Mouse (Mus musculus): ENCODE results near the gene Cyp4f18. TPM values are rescaled to one million over a fixed set of nuclear protein-coding genes. Genes with fewer than 3 reads are reported as not detected.
"Not testable (repeated sequence)": the region's sequence is repeated elsewhere in the genome, so short reads cannot be mapped to it uniquely, and the experiment has no call there.

Gene Cyp4f18
- polyA plus RNA-seq, 1 experiment from 2014 or later: 0.66 TPM

DNA sequence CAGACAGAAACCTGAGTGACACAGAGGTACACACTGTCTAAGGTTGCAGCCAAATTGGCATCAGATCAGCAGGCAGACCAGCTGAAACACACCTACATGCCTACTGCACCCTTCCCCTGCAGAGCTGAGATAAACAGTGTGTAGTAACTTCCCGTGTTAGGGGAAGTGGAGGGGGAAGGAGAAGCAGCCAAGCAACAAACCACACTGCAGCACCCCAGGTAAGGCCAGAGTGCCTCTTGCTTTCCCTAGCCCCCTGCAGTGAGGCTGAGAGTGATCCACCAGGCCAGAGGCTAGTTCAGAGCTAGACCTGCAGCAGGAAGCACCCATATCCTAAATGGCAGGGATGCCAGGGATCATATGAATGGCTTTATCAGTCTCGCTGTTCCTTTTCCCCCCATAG lies 7.9 kb upstream of the Cyp4f18 start:
- not testable (repeated sequence) for H3K4me2 ChIP-seq (ENCODE audit: low read depth, low read length); ATAC-seq (ENCODE audit: low read depth)
- 67% methylated on average over 2 of the region's 2 CpGs for WGBS

DNA sequence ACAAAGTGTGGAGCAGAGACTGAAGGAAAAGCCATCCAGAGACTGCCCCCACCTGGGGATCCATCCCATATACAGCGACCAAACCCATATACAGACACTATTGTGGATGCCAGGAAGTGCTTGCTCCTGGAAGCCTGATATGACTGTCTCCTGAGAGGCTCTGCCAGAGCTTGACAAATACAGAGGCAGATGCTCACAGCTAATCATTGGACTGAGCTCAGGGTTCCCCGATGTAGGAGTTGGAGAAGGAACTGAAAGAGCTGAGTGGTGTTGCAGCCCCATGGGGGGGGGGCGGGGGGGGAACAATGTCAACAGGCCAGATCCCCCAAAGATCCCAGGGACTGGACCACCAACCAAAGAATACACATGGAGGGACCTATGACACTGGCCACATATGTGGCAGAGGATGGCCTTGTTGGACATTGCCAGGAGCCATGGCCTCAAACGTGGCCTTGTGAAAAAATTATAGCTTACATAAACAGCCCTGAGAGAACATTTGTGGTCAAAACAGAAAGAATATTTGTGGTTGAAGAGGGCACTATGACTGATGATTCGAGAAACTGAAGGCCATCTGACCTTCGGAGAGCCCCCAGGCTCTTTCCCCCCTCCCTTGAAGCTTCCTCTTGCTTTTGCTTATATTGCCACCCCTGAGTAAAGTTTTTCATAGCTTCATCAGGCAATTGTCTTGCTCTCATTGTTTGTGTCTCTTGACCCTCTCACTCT lies 4.2 kb upstream of the Cyp4f18 start:
- H3K36me3 ChIP-seq (ENCODE audit: control insufficient read depth, insufficient read depth, low read length); H3K4me1 ChIP-seq (ENCODE audit: control insufficient read depth, insufficient read depth, low read length); H3K4me3 ChIP-seq (ENCODE audit: low read depth, low read length); H3K9me3 ChIP-seq (ENCODE audit: control insufficient read depth, low read length); ATAC-seq (ENCODE audit: low read depth); H3K9ac ChIP-seq (replicated peaks; ENCODE audit: low read depth, low read length); H3K27me3 ChIP-seq (ENCODE audit: control insufficient read depth, insufficient read depth, low read length); H3K4me2 ChIP-seq (ENCODE audit: low read depth, low read length); H3K27ac ChIP-seq (ENCODE audit: low read depth, low read length): not testable (repeated sequence)
- WGBS: 70% methylated on average over 5 of the region's 6 CpGs

More for the DNA sequence above, 7.9 kb upstream of the Cyp4f18 start:
- H3K4me1 ChIP-seq (ENCODE audit: control insufficient read depth, insufficient read depth, low read length); H3K27ac ChIP-seq (ENCODE audit: low read depth, low read length); H3K4me3 ChIP-seq (ENCODE audit: low read depth, low read length); H3K36me3 ChIP-seq (ENCODE audit: control insufficient read depth, insufficient read depth, low read length); H3K27me3 ChIP-seq (ENCODE audit: control insufficient read depth, insufficient read depth, low read length); H3K9me3 ChIP-seq (ENCODE audit: control insufficient read depth, low read length); H3K9ac ChIP-seq (replicated peaks; ENCODE audit: low read depth, low read length): not testable (repeated sequence)

DNA sequence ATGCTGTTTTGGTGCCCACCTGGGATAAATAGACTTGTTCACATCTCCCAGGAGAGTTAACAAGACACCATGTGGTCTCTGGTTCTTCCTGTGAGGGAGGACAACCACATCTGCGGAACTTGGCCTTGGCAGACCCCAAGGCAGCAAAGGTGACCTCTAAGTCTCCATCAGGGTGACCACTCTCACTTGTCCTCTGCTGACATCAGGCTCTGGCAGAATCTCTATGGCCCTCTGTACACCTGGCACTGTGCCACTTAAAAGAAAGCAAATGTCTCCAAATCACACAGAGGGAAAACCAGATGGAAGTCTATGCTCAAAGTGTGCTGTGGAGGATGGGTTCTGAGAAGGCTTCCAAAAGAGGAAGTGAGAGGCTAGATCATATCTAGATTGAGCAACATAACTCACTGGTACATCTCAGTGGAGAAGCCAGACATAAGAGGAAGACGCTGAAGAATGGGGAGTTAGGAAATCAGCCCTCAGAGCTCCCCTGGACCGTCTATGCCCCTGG lies 1.2 kb downstream of the Cyp4f18 start:
- no peaks in the 10 kb centered on the region for H3K9me3 ChIP-seq (ENCODE audit: control insufficient read depth, low read length)
- WGBS: 76% methylated on average over 3 of the region's 3 CpGs
- no peak overlapping the region for H3K4me2 ChIP-seq (ENCODE audit: low read depth, low read length)
- H3K27ac ChIP-seq (ENCODE audit: low read depth, low read length): no peak overlapping the region
- H3K4me1 ChIP-seq (ENCODE audit: control insufficient read depth, insufficient read depth, low read length): no peaks in the 10 kb centered on the region
- ATAC-seq (ENCODE audit: low read depth): no peak
- H3K36me3 ChIP-seq (ENCODE audit: control insufficient read depth, insufficient read depth, low read length): no peaks in the 10 kb centered on the region
- H3K4me3 ChIP-seq (ENCODE audit: low read depth, low read length): no peak overlapping the region
- no peak overlapping the region for H3K9ac ChIP-seq (replicated peaks; ENCODE audit: low read depth, low read length)
- no peaks in the 10 kb centered on the region for H3K27me3 ChIP-seq (ENCODE audit: control insufficient read depth, insufficient read depth, low read length)

DNA sequence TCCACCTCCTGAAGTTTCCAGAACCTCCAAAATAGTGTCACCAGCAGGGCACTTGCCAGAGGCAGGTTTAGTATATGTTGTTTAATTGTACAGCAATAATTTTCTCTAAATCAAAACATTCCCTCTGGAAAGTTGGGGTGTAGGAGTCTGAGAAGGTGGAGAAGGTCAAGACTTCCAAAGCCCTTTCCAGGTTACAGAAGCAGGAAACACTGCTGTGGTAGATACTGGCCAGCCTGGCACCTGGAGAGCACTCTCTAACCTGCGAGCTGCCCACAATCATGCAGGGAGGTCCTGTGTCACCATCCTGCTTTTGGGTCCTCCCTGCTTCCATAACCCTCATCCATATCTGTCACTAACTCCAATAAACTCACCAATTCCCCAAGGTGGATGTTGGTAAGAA lies 2.7 kb downstream of the Cyp4f18 start:
- H3K27me3 ChIP-seq (ENCODE audit: control insufficient read depth, insufficient read depth, low read length): no peaks in the 10 kb centered on the region
- no peaks in the 10 kb centered on the region for H3K36me3 ChIP-seq (ENCODE audit: control insufficient read depth, insufficient read depth, low read length)
- no peaks in the 10 kb centered on the region for H3K4me1 ChIP-seq (ENCODE audit: control insufficient read depth, insufficient read depth, low read length)
- H3K27ac ChIP-seq (ENCODE audit: low read depth, low read length): no peak overlapping the region
- H3K9ac ChIP-seq (replicated peaks; ENCODE audit: low read depth, low read length): no peak overlapping the region
- WGBS: 67% methylated on average over 1 of the region's 1 CpGs
- no peaks in the 10 kb centered on the region for H3K9me3 ChIP-seq (ENCODE audit: control insufficient read depth, low read length)
- ATAC-seq (ENCODE audit: low read depth): no peak
- no peak overlapping the region for H3K4me3 ChIP-seq (ENCODE audit: low read depth, low read length)
- no peak overlapping the region for H3K4me2 ChIP-seq (ENCODE audit: low read depth, low read length)

DNA sequence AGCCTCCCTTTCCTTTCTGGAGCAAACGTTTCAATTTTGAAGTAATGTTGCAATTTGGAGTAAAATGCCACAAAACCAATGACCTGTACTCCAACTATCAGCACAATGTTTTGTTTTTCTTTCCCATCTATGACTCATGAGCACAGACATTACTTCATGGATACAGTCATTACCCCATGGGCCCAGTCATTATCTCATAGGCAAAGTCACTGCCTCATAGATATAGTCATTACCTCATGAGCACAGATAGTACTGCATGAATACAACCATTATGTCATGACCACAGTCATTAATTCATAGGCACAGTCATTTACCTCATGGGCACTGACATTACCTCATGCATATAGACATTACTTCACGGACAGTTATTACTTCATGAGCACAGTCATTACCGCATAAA lies 3.5 kb downstream of the Cyp4f18 start:
- 91% methylated on average over 3 of the region's 3 CpGs for WGBS
- Histone ChIP-seq H3K4me1 (ENCODE audit: control insufficient read depth, insufficient read depth, low read length) (no peaks in the 10 kb centered on the region), H3K27me3 (ENCODE audit: control insufficient read depth, insufficient read depth, low read length) (no peaks in the 10 kb centered on the region), H3K36me3 (ENCODE audit: control insufficient read depth, insufficient read depth, low read length) (no peaks in the 10 kb centered on the region), H3K9ac (replicated peaks; ENCODE audit: low read depth, low read length) (no peak overlapping the region), H3K27ac (ENCODE audit: low read depth, low read length) (no peak overlapping the region), H3K9me3 (ENCODE audit: control insufficient read depth, low read length) (no peaks in the 10 kb centered on the region), H3K4me3 (ENCODE audit: low read depth, low read length) (no peak overlapping the region), H3K4me2 (ENCODE audit: low read depth, low read length) (no peak overlapping the region)
- no peak for ATAC-seq (ENCODE audit: low read depth)

DNA sequence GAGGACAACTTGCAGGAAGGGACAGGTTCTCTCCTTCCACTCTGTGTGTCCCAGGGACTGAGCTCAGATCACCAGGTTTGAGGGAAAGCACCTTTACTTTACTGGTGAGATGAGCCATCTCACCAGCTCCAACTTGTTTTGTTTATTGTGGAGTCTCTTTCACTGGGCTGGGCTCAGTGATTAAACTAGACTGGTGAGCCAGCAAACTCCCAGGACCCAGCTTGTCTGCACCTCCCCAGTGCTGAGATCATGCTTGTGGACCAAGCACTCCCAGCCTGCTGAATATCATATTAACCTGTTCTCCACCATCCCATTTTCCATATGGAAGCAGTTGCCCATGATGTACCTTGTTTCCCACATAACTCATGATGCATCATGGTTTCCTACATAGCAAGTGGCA lies 6.5 kb downstream of the Cyp4f18 start:
- Histone ChIP-seq H3K27ac (ENCODE audit: low read depth, low read length) (no peak overlapping the region), H3K9ac (replicated peaks; ENCODE audit: low read depth, low read length) (no peak overlapping the region), H3K36me3 (ENCODE audit: control insufficient read depth, insufficient read depth, low read length) (no peaks in the 10 kb centered on the region), H3K4me2 (ENCODE audit: low read depth, low read length) (no peak overlapping the region), H3K27me3 (ENCODE audit: control insufficient read depth, insufficient read depth, low read length) (no peaks in the 10 kb centered on the region), H3K4me1 (ENCODE audit: control insufficient read depth, insufficient read depth, low read length) (no peaks in the 10 kb centered on the region), H3K9me3 (ENCODE audit: control insufficient read depth, low read length) (no peaks in the 10 kb centered on the region), H3K4me3 (ENCODE audit: low read depth, low read length) (no peak overlapping the region)
- no peak for ATAC-seq (ENCODE audit: low read depth)

DNA sequence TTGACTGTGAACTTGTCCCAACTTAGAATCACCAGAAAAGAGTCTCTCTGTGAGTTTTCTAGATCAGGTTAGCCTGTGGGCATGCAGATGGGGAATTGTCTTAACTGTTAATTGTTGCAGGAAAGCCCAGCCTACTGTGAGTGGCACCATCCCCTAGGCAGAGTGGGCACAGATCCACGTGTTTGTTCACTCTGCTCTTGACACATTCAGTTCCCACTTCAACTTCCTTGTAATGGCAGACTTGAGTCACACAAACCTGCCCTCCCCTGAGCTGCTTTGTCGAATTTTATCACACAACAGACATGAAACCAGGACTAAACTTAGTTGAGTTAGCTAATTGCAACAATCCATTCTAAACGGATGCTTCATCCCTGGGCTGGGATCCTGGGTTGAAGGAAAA lies 9.2 kb downstream of the Cyp4f18 start:
- Histone ChIP-seq H3K9ac (replicated peaks; ENCODE audit: low read depth, low read length) (no peak overlapping the region), H3K9me3 (ENCODE audit: control insufficient read depth, low read length) (no peaks in the 10 kb centered on the region), H3K4me1 (ENCODE audit: control insufficient read depth, insufficient read depth, low read length) (no peaks in the 10 kb centered on the region), H3K27ac (ENCODE audit: low read depth, low read length) (no peak overlapping the region), H3K4me3 (ENCODE audit: low read depth, low read length) (no peak overlapping the region), H3K36me3 (ENCODE audit: control insufficient read depth, insufficient read depth, low read length) (no peaks in the 10 kb centered on the region), H3K4me2 (ENCODE audit: low read depth, low read length) (no peak overlapping the region), H3K27me3 (ENCODE audit: control insufficient read depth, insufficient read depth, low read length) (no peaks in the 10 kb centered on the region)
- no peak for ATAC-seq (ENCODE audit: low read depth)
- 69% methylated on average over 3 of the region's 3 CpGs for WGBS

DNA sequence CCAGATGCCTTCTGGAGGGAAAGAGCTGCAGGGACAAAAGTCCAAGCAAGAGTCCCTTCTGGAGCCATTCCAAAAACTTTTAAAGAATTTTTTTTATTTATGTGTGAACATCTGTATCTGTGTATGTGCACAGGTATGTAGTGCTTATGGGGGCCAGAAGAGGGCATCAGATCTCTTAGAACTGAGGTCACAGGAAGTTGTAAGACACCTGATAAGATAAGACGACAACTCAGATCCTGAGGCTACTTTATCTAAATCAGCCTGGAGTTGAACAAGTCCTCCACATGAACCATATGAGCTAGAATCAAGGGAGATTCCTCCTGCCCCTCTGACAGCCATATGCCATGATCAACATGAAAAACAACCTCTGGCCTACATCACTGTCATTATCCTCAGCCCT lies 10.0 kb downstream of the Cyp4f18 start:
- 94% methylated on average over 1 of the region's 1 CpGs for WGBS
- H3K4me1 ChIP-seq (ENCODE audit: control insufficient read depth, insufficient read depth, low read length): no peaks in the 10 kb centered on the region
- no peak for ATAC-seq (ENCODE audit: low read depth)

DNA sequence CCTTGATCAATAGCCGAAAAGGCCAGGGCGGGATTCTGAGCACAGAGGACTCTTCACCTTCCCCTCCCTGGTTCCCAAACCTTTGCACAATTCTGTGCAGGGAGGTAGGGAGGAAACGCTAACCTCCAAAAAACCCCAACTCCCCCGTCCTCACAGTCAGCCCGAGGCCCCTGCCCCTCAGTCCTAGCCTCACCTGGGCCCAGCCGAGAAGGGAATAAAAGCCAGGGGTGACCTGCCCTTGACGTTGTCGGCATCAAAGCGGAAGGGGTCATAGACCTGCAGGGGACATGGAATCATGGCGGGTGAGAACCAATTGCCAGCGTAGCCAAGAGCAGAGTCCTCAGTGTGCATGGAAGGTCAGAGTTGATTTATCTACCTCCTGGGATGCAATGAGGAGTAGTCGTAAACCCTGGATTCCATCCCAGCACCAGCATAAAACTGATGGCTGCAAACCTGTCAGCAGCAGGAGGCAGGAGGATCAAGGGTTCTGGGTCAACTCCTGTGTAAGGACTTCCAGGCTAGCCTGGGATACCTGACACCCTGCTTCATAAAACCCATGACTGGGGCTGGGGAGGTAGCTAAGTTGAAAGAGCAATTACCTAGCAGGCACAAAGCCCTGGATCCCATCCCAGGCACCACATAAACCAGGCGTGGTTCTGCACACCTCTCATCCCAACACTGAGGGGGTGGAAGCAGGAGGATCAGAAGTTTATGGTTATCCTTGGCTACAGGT lies 20.4 kb downstream of the Cyp4f18 start:
- Histone ChIP-seq H3K9me3 (ENCODE audit: control insufficient read depth, low read length) (no peaks in the 10 kb centered on the region), H3K36me3 (ENCODE audit: control insufficient read depth, insufficient read depth, low read length) (no peaks in the 10 kb centered on the region), H3K4me3 (ENCODE audit: low read depth, low read length) (peak overlapping the region; percentile 42), H3K27me3 (ENCODE audit: control insufficient read depth, insufficient read depth, low read length) (no peaks in the 10 kb centered on the region), H3K9ac (replicated peaks; ENCODE audit: low read depth, low read length) (peak overlapping the region; percentile 61), H3K4me1 (ENCODE audit: control insufficient read depth, insufficient read depth, low read length) (0 out of 2 replicates have a peak, but pooled peaks cover 5% of the 10 kb centered on the region), H3K27ac (ENCODE audit: low read depth, low read length) (peak overlapping the region; percentile 57; the same call in 1 of the 2 replicates), H3K4me2 (ENCODE audit: low read depth, low read length) (peak overlapping the region; percentile 75)
- peak; percentile 63 for ATAC-seq (ENCODE audit: low read depth)
- WGBS: 44% methylated on average over 13 of the region's 13 CpGs

More for the DNA sequence above, 10.0 kb downstream of the Cyp4f18 start:
- Histone ChIP-seq H3K9me3 (ENCODE audit: control insufficient read depth, low read length) (no peaks in the 10 kb centered on the region), H3K27ac (ENCODE audit: low read depth, low read length) (no peak overlapping the region), H3K4me3 (ENCODE audit: low read depth, low read length) (no peak overlapping the region), H3K9ac (replicated peaks; ENCODE audit: low read depth, low read length) (no peak overlapping the region), H3K36me3 (ENCODE audit: control insufficient read depth, insufficient read depth, low read length) (no peaks in the 10 kb centered on the region), H3K27me3 (ENCODE audit: control insufficient read depth, insufficient read depth, low read length) (no peaks in the 10 kb centered on the region), H3K4me2 (ENCODE audit: low read depth, low read length) (no peak overlapping the region)
